Mouse (Mus musculus): ENCODE measurements at regions not wholly inside any gene's neighbourhood (a gene's known extent, or its start where the extent isn't known, plus 50 kb on each side); places are given as distances from the start of the nearest gene placed in this dataset.

GRCm38 (mm10) chr13:31728862-31729261 lies 77.6 kb upstream of the Foxc1 start:
- TF ChIP-seq CTCF (IDR thresholded peaks at IDR 0.05; ENCODE audit: insufficient read depth, low read length) (no peak), POLR2A (IDR thresholded peaks at IDR 0.05; ENCODE audit: borderline replicate concordance, extremely low read depth, low read depth, low read length) (no peak)

Measured in lung, adult 2 months (tissue).